Mouse (Mus musculus) CH12.LX (cell line): ENCODE data around the gene Fcgr1. TPM values are rescaled to one million over a fixed set of nuclear protein-coding genes. Genes with fewer than 3 reads are reported as not detected.

ENCODE experiments used
- DNase-seq: peaks from one replicate; pipeline ENCODE4 v3.0.0-alpha.2; 2013; ENCODE audit errors: extremely low read depth
- H3K27ac ChIP-seq: 2 replicates; pipeline ENCODE4 v1.5.1; 2012; ENCODE audit warnings: low read depth, mild to moderate bottlenecking, control low read depth, moderate library complexity; ENCODE audit not compliant: insufficient read depth
- H3K27me3 ChIP-seq: replicated peaks from 2 replicates; pipeline ENCODE3; 2012; ENCODE audit warnings: inconsistent platforms
- H3K36me3 ChIP-seq, 2 experiments: replicated peaks in 1 of 2; 2 replicates each; pipeline versions ENCODE3 to v1.6.1; 2012; ENCODE audit warnings: inconsistent platforms in 1 of 2, low read length in 1 of 2, mild to moderate bottlenecking in 1 of 2, mixed read lengths in 1 of 2, moderate library complexity in 1 of 2; ENCODE audit not compliant: control insufficient read depth in 1 of 2, insufficient read depth in 1 of 2
- H3K4me1 ChIP-seq, 2 experiments: 2 replicates each; pipeline ENCODE4 v1.6.1; 2012; ENCODE audit warnings: inconsistent platforms in 1 of 2, moderate library complexity in 1 of 2; ENCODE audit not compliant: insufficient read depth in 2 of 2, control insufficient read depth in 1 of 2
- H3K4me2 ChIP-seq: 2 replicates; pipeline ENCODE4 v1.6.1; 2012; ENCODE audit warnings: low read depth, mild to moderate bottlenecking, control low read depth; ENCODE audit not compliant: poor library complexity, insufficient read depth, severe bottlenecking
- H3K4me3 ChIP-seq, 3 experiments: fragments of 150-350 bp in 1 of 3; sonication (generic) in 1 of 3; replicated peaks in 1 of 3; 2 replicates each; pipeline versions ENCODE3 to v1.5.1; 2011 to 2012; ENCODE audit warnings: low read depth in 2 of 3, low read length in 2 of 3, mild to moderate bottlenecking in 2 of 3, moderate library complexity in 2 of 3, control low read depth in 1 of 3, improper control_type of control experiment in 1 of 3, inconsistent platforms in 1 of 3, mixed read lengths in 1 of 3; ENCODE audit not compliant: poor library complexity in 1 of 3
- H3K79me2 ChIP-seq: replicated peaks from 2 replicates; pipeline ENCODE4 v1.6.1; 2012; ENCODE audit warnings: mild to moderate bottlenecking, moderate library complexity; ENCODE audit not compliant: control insufficient read depth, poor library complexity, insufficient read depth, severe bottlenecking; ENCODE audit errors: extremely low read depth
- H3K9ac ChIP-seq: 2 replicates; pipeline ENCODE4 v1.6.1; 2012; ENCODE audit warnings: low read depth, mild to moderate bottlenecking, control low read depth, moderate library complexity; ENCODE audit not compliant: insufficient read depth
- H3K9me3 ChIP-seq: replicated peaks from 2 replicates; pipeline ENCODE3; 2012; ENCODE audit warnings: low read length, inconsistent platforms, mixed read lengths
- BHLHE40 ChIP-seq: IDR thresholded peaks from 2 replicates; pipeline ENCODE4 v1.6.1; 2011; ENCODE audit warnings: mild to moderate bottlenecking, low read depth, low read length, improper control_type of control experiment
- CHD1 ChIP-seq: IDR thresholded peaks from 2 replicates; pipeline ENCODE4 v1.6.1; 2012; ENCODE audit warnings: low read depth, low read length, improper control_type of control experiment, inconsistent platforms
- CHD2 ChIP-seq: IDR thresholded peaks from 2 replicates; pipeline ENCODE4 v1.6.1; 2011; ENCODE audit warnings: low read length, improper control_type of control experiment
- E2F4 ChIP-seq: IDR thresholded peaks from 2 replicates; pipeline ENCODE4 v1.6.1; 2011; ENCODE audit warnings: low read depth, low read length, improper control_type of control experiment; ENCODE audit not compliant: insufficient replicate concordance
- ETS1 ChIP-seq: conservative IDR thresholded peaks from 2 replicates; pipeline ENCODE4 v1.6.1; 2012; ENCODE audit warnings: low read depth, mild to moderate bottlenecking, inconsistent platforms, low read length, improper control_type of control experiment, moderate library complexity
- HCFC1 ChIP-seq: IDR thresholded peaks from 2 replicates; pipeline ENCODE4 v1.6.1; 2012; ENCODE audit warnings: low read depth, mild to moderate bottlenecking, inconsistent platforms, low read length, improper control_type of control experiment
- JUND ChIP-seq: conservative IDR thresholded peaks from 2 replicates; pipeline ENCODE4 v1.6.1; 2011; ENCODE audit warnings: low read depth, low read length, improper control_type of control experiment
- KAT2A ChIP-seq: IDR thresholded peaks from 2 replicates; pipeline ENCODE4 v1.6.1; 2012; ENCODE audit warnings: low read length, improper control_type of control experiment, inconsistent platforms; ENCODE audit not compliant: insufficient replicate concordance
- MEF2A ChIP-seq: IDR thresholded peaks from 2 replicates; pipeline ENCODE4 v1.6.1; 2014; ENCODE audit warnings: low read depth, mild to moderate bottlenecking, inconsistent platforms, low read length, improper control_type of control experiment, borderline replicate concordance
- POLR2A ChIP-seq: IDR thresholded peaks from 2 replicates; pipeline ENCODE4 v1.6.1; 2011; ENCODE audit warnings: low read depth, mild to moderate bottlenecking, improper control_type of control experiment, low read length
- POLR2AphosphoS2 ChIP-seq: IDR thresholded peaks from 2 replicates; pipeline ENCODE4 v1.6.1; 2011; ENCODE audit warnings: low read depth, low read length, improper control_type of control experiment
- ZC3H11A ChIP-seq: IDR thresholded peaks from 2 replicates; pipeline ENCODE4 v1.6.1; 2012; ENCODE audit warnings: low read depth, mild to moderate bottlenecking, inconsistent platforms, low read length, improper control_type of control experiment
- ZNF384 ChIP-seq: IDR thresholded peaks from 2 replicates; pipeline ENCODE4 v1.6.1; 2012; ENCODE audit warnings: low read depth, low read length, improper control_type of control experiment, inconsistent platforms
- dilution Hi-C: fragments of 300-500 bp; cut with MboI; formaldehyde crosslinking; loops from 2 replicates; pipeline ENCODE4 v1.14.3; 2020; ENCODE audit warnings: low sequenced_read_pairs; ENCODE audit not compliant: extremely low pct_unique_long_range_greater_than_20kb, extremely low pct_ligation_motif_present
- in situ Hi-C: fragments of 300-500 bp; cut with MboI; formaldehyde crosslinking; loops from 3 replicates; pipeline ENCODE4 v1.14.3; 2019; ENCODE audit warnings: low sequenced_read_pairs, low pct_ligation_motif_present, low pct_unique_long_range_greater_than_20kb, mixed read lengths
- polyA plus RNA-seq: library from polyadenylated mRNA; unstranded; fragments of >175 nt; gene quantifications from 2 replicates; pipeline ENCODE4 v1.2.1, GENCODE M21; 2012; ENCODE audit warnings: low read depth; ENCODE audit not compliant: insufficient read length
- total RNA-seq, 2 experiments: library from RNA; depleted of rRNA; stranded (reverse); fragments of 300-350 nt in 1 of 2; fragments of >200 nt in 1 of 2; gene quantifications; 2 replicates each; pipeline ENCODE4 v1.2.3; 2012 to 2014

Gene Fcgr1
- total and polyA plus RNA-seq, 3 experiments = not detected

DNA sequence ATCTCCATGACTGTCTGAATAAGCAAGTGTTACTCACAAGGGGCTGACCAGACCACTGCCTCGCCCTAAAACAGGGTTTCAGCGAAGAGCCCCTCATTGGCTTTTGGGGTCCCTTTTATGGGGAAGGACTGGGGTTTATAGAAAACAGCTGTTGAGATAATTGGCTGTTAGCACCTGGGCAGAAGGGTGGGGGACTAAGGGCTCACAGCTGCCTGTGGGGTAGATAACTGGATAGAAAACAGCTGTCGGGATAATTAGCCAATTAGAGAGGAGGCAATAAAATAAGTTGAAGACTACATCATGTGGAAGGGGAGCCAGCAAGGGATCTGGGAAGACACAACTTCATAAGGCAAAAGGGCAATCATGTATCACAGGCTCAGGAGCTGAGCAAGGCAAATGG is 42.9 kb downstream of the Fcgr1 start:
- TF ChIP-seq ZNF384 = no peak
- TF ChIP-seq CHD1 = no peak
- TF ChIP-seq BHLHE40 = no peak
- TF ChIP-seq POLR2A = no peak
- no peak for TF ChIP-seq ZC3H11A
- TF ChIP-seq KAT2A = no peak
- no peak overlapping the region for H3K4me3 ChIP-seq
- H3K4me1 ChIP-seq = peaks cover 5 to 29% of the 10 kb centered on the region in 2 experiments
- no peak overlapping the region for H3K4me2 ChIP-seq
- no peak overlapping the region for H3K9ac ChIP-seq
- H3K27me3 ChIP-seq = no peaks in the 10 kb centered on the region
- in situ Hi-C loops (no loop called here), dilution Hi-C loops (no loop called here)
- H3K79me2 ChIP-seq = no peaks in the 10 kb centered on the region
- no peak overlapping the region for H3K27ac ChIP-seq
- DNase-seq = no peak
- no peaks in the 10 kb centered on the region for H3K9me3 ChIP-seq
- no peaks in the 10 kb centered on the region for H3K36me3 ChIP-seq

- TF ChIP-seq ZNF384 (no peak), KAT2A (no peak), MEF2A (no peak), E2F4 (no peak), CHD1 (no peak), POLR2AphosphoS2 (no peak), JUND (no peak), ETS1 (no peak), HCFC1 (no peak), CHD2 (no peak)
- TF ChIP-seq, all 38 proteins: peak for 0
- in situ Hi-C loops (no loop called here), dilution Hi-C loops (no loop called here)
- DNase-seq = no peak
- Histone ChIP-seq H3K27me3 (no peaks in the 10 kb centered on the region), H3K9me3 (no peaks in the 10 kb centered on the region), H3K9ac (no peak overlapping the region; the same call in 1 of the 2 replicates), H3K4me1 (peaks cover 4 to 21% of the 10 kb centered on the region in 2 experiments; a peak in 3 of 4 replicates), H3K36me3 (no peaks in the 10 kb centered on the region), H3K4me2 (no peak overlapping the region), H3K79me2 (no peaks in the 10 kb centered on the region), H3K4me3 (peak overlapping the region in 1 of 3 experiments; percentile 3), H3K27ac (no peak overlapping the region)
These were observed 44.8 kb downstream of the Fcgr1 start for GRCm38 (mm10) chr3:96249034-96249345.
